Mouse (Mus musculus) heart, adult 2 months (tissue): ENCODE data around the gene Slc25a10. TPM values are rescaled to one million over a fixed set of nuclear protein-coding genes. Genes with fewer than 3 reads are reported as not detected.

Source experiments
- DNase-seq, 2 experiments: peaks; one replicate each; pipeline ENCODE4 v3.0.0; 2021
- H3K27ac ChIP-seq: fragments of 200-600 bp; 2 replicates; pipeline ENCODE4 v1.8.1; 2022
- H3K27me3 ChIP-seq: fragments of 200-500 bp; 2 replicates; pipeline ENCODE4 v1.6.1; 2012; ENCODE audit warnings: mild to moderate bottlenecking, low read length, inconsistent platforms, mixed read lengths; ENCODE audit not compliant: control insufficient read depth, insufficient read depth
- H3K36me3 ChIP-seq: fragments of 200-500 bp; 2 replicates; pipeline ENCODE4 v1.6.1; 2012; ENCODE audit warnings: low read length, inconsistent platforms; ENCODE audit not compliant: control insufficient read depth, insufficient read depth
- H3K4me1 ChIP-seq: fragments of 200-500 bp; 2 replicates; pipeline ENCODE4 v1.6.1; 2011; ENCODE audit warnings: low read length; ENCODE audit not compliant: control insufficient read depth, insufficient read depth
- H3K4me3 ChIP-seq: fragments of 200-600 bp; 2 replicates; pipeline ENCODE4 v1.8.1; 2022
- H3K79me2 ChIP-seq: fragments of 200-500 bp; replicated peaks from 2 replicates; pipeline ENCODE4 v1.6.1; 2012; ENCODE audit warnings: mild to moderate bottlenecking, inconsistent platforms, low read length, moderate library complexity, mixed read lengths; ENCODE audit not compliant: control insufficient read depth, insufficient read depth
- H3K9ac ChIP-seq: fragments of 200-500 bp; 2 replicates; pipeline ENCODE4 v1.6.1; 2012; ENCODE audit warnings: low read depth, mild to moderate bottlenecking, control low read depth, inconsistent platforms, low read length, mixed read lengths
- CTCF ChIP-seq: fragments of 200-600 bp; IDR thresholded peaks from 2 replicates; pipeline ENCODE4 v1.8.1; 2022; ENCODE audit warnings: antibody characterized with exemption, mild to moderate bottlenecking, moderate library complexity
- EP300 ChIP-seq: fragments of 200-500 bp; IDR thresholded peaks from 2 replicates; pipeline ENCODE4 v1.6.1; 2011; ENCODE audit warnings: low read depth, low read length, control low read depth; ENCODE audit not compliant: insufficient read depth
- POLR2A ChIP-seq: fragments of 200-500 bp; IDR thresholded peaks from 2 replicates; pipeline ENCODE4 v1.6.1; 2011; ENCODE audit warnings: mild to moderate bottlenecking, low read depth, low read length, control low read depth; ENCODE audit not compliant: insufficient read depth
- WGBS: fragments of 180-500 bp; shearing (Covaris S2); methylation state at CpG from one replicate; pipeline ENCODE4 v1.1.7; 2018; 5-methylcytosine and 5-hydroxymethylcytosine counted together
- intact Hi-C: fragments of 180-260 bp; cut with DNase I; formaldehyde crosslinking; loops from one replicate; pipeline ENCODE4 v1.15.1; 2025
- polyA plus RNA-seq: library from polyadenylated mRNA; depleted of rRNA; stranded (reverse); fragments of >200 nt; gene quantifications from 2 replicates; pipeline ENCODE4 v1.2.3, GENCODE M21; 2012
- total RNA-seq, 2 experiments: library from RNA; stranded (reverse); gene quantifications; 2 replicates each; pipeline ENCODE4 v1.2.3; 2021

Gene Slc25a10
- total and polyA plus RNA-seq, 3 experiments = 14.1 to 40.9 (median 14.6) TPM

DNA sequence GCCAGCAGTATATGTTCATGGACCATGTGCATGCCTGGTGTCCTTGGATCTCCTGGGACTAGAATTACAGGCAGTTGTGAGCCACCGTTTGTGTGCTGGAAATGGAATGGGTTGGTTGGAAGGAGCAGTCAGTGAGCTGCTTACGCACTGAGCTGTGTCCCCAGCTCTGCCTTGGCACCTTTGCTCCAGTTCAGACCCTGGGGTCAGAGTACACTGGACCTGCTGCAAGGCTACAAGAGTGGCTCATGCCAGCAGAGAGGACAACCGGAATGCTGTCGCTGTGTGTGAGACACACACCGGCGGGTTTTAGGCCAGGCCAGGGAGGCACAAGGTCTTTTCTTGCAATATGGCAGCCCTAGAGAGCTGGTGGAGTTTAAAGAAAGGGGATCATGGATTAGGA is 19.6 kb upstream of the Slc25a10 start:
- TF ChIP-seq CTCF = no peak
- WGBS = 95% methylated on average over 6 of the region's 6 CpGs
- no peaks in the 10 kb centered on the region for H3K36me3 ChIP-seq

DNA sequence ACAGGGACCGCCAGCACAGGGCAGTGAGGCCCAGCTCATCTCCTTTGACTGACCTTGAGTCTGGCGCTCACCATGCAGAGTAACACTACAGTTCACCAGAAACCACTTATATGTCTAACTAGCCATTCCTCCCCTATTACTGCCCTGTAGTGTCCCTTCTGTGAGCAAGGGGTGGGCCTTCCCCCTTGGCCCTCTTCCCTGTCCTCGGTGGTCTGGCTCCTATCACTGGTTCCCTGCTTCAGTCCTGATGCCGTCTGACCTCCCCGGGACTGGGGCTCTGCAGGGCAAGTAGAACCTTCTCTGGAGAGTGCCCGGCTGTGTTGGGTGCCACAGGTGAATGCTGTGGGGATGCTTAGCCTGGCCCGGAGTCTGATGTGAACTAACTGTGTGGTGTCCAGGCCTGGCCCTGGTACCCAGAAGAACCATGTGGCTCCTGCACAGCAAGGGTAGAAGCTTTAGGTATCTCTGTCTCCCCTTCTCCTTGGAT is 8.1 kb upstream of the Slc25a10 start:
- Histone ChIP-seq H3K4me3 (peak overlapping the region; percentile 100; the same call in 1 of the 2 replicates), H3K27me3 (no peaks in the 10 kb centered on the region)
- WGBS = 82% methylated on average over 7 of the region's 7 CpGs

More for the DNA sequence above, 19.6 kb upstream of the Slc25a10 start:
- no peaks in the 10 kb centered on the region; the same call in 1 of the 2 replicates for H3K4me1 ChIP-seq
- H3K9ac ChIP-seq = no peak overlapping the region
- no peak for DNase-seq
- H3K79me2 ChIP-seq = no peaks in the 10 kb centered on the region; the same call in 1 of the 2 replicates
- H3K27me3 ChIP-seq = no peaks in the 10 kb centered on the region
- intact Hi-C loops = no loop called here
- H3K27ac ChIP-seq = no peak overlapping the region
- H3K4me3 ChIP-seq = no peak overlapping the region

DNA sequence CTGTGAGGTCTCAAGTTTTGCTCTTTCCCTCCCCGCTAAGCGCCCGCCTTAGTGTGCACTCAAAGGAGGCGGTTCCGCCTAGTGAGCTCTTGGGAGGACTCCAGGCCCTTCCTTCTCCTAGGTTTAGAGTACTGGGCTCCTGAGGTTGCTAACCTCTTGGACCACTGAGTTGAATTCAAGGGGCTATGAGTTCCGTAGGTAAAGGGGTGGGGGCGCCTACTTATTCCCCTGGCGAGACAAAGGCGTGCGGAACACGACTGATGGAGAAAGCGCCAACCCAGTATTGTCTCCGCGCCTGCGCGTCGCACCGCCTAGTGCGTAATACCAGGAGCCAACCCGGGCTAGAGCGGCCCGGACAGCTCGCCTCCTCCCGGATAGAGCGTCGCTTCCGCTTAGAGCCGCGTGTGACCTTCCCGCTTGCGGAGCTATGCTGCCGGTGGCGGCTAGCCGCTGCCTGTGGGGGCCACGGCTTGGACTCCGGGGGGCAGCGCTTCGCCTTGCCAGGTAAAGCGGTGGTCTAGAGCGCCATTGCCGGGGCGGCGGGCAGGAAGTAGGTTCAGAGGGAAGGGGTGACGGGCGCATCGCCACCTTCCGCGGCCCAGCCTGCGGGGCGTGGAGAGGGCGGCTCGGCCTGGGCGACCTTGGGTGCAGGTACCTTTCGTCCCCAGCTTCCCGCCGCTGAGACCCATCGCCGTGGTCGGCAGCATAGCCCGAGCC is 7.2 kb upstream of the Slc25a10 start, which contains the start of gene Mrpl12:
Gene Mrpl12, plus strand, starts transcription at position 349 of the 717 bp plus-strand sequence.
- WGBS = under 1% methylated on average over 60 of the region's 60 CpGs
- no peak for TF ChIP-seq CTCF
- peak; percentile 85; the same call in 1 of the 2 replicates for TF ChIP-seq EP300
- TF ChIP-seq POLR2A = peak; percentile 90
- Histone ChIP-seq H3K79me2 (peaks cover 3% of the 10 kb centered on the region), H3K9ac (peak within 1 kb of the TSS; percentile 95), H3K4me1 (peaks cover 4% of the 10 kb centered on the region), H3K4me3 (peak within 1 kb of the TSS; percentile 100), H3K27ac (peak within 1 kb of the TSS; percentile 89), H3K27me3 (no peaks in the 10 kb centered on the region), H3K36me3 (no peaks in the 10 kb centered on the region)
- peak; percentile 90 to 92 for DNase-seq
- intact Hi-C loops = no loop called here

More for the DNA sequence above, 8.1 kb upstream of the Slc25a10 start:
- Histone ChIP-seq H3K9ac (no peak overlapping the region), H3K4me1 (peaks cover 3% of the 10 kb centered on the region; the same call in 1 of the 2 replicates), H3K27ac (no peak overlapping the region), H3K36me3 (no peaks in the 10 kb centered on the region), H3K79me2 (peaks cover 3% of the 10 kb centered on the region)
- DNase-seq = no peak
- TF ChIP-seq EP300 = no peak
- TF ChIP-seq CTCF = no peak
- no peak for TF ChIP-seq POLR2A
- intact Hi-C loops = loop anchor here (2.0 kb wide), 1 partner anchor 15 kb away; no protein-coding TSS in a partner anchor

DNA sequence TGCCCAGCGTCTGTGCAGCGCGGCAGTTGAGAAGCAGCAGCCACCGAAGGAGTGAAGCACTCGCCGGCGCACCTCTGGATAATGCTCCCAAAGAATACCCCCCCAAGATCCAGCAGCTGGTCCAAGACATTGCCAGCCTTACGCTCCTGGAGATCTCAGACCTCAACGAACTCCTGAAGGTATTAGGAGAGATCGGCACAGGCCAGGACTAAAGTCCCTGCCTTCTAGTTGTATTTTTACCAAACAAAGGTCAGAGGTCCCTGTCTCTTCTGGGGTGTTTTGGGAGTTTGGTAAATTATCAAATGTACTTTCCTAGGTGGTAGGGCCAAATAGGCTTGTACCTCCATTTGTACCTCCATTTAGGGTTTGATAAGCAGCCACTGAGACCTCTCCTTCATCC is 6.4 kb upstream of the Slc25a10 start:
- H3K79me2 ChIP-seq = peaks cover 3% of the 10 kb centered on the region
- peak overlapping the region; percentile 95 for H3K9ac ChIP-seq
- no peaks in the 10 kb centered on the region for H3K36me3 ChIP-seq
- H3K4me1 ChIP-seq = peaks cover 6% of the 10 kb centered on the region
- H3K27ac ChIP-seq = peak overlapping the region; percentile 89
- WGBS = 3% methylated on average over 10 of the region's 10 CpGs
- no peak for DNase-seq
- peak overlapping the region; percentile 100 for H3K4me3 ChIP-seq
- intact Hi-C loops = no loop called here
- no peak for TF ChIP-seq EP300
- TF ChIP-seq CTCF = no peak
- no peak for TF ChIP-seq POLR2A
- H3K27me3 ChIP-seq = no peaks in the 10 kb centered on the region

DNA sequence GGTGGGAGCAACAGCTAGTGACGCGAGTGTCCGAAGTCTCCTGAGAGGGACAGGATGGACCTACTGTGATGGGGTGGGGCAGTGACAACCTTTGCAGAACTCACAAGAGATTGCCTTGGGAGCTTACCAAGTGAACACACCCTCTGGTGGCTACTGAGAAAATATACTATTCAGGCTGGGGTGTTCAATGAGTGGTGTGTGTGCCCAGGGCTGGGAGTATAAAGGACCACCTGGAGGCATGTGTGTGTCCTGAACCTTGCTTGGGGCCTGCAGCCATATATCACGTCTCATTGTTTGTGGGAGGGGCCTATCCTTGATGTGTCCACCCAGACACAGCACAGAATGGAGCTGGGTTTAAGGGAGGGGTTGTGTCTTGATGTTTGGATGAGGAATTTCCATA is 3.1 kb upstream of the Slc25a10 start:
- WGBS = 66% methylated on average over 4 of the region's 4 CpGs
- Histone ChIP-seq H3K79me2 (peaks cover 3% of the 10 kb centered on the region), H3K27me3 (no peaks in the 10 kb centered on the region), H3K4me3 (no peak overlapping the region), H3K27ac (no peak overlapping the region), H3K4me1 (peaks cover 17% of the 10 kb centered on the region), H3K36me3 (no peaks in the 10 kb centered on the region), H3K9ac (no peak overlapping the region)
- intact Hi-C loops = loop anchor here (2.0 kb wide), 2 partner anchors 26 to 224 kb away; partner anchors contain the start of genes Cenpx and Lrrc45
- TF ChIP-seq EP300 (no peak), POLR2A (0 out of 2 replicates have a peak, but pooled peaks have one; percentile 9), CTCF (no peak)
- no peak for DNase-seq
